Mouse (Mus musculus): Measurements from ENCODE around the gene Tnfrsf13c.

DNA sequence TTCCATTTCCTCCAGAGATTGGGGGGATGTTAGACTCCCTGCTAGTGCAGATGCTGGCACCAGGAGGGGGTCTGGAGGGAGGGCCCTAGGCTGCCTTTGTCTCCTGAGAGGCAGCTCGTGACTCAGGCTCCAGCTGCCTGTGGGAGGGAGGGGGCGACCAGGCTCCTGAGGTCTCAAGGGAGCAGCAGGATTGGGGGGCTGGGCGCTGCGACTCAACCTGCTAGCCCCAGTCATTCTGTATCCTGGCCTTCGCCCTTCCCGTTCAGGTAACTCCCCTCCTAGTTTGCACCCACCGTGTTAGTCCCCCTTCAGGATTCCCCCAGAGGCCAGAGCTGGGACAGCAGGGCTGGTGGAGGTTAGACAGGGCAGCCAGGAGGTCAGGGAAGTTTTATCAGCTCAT is 7.1 kb downstream of the Tnfrsf13c start:
- TF ChIP-seq CTCF (IDR thresholded peaks at IDR 0.05; ENCODE audit: insufficient read depth, low read depth, low read length), result peak; percentile 69
- no peak for TF ChIP-seq POLR2A (IDR thresholded peaks at IDR 0.05; ENCODE audit: insufficient read depth, low read depth, low read length)
